In the genomic region with DNA sequence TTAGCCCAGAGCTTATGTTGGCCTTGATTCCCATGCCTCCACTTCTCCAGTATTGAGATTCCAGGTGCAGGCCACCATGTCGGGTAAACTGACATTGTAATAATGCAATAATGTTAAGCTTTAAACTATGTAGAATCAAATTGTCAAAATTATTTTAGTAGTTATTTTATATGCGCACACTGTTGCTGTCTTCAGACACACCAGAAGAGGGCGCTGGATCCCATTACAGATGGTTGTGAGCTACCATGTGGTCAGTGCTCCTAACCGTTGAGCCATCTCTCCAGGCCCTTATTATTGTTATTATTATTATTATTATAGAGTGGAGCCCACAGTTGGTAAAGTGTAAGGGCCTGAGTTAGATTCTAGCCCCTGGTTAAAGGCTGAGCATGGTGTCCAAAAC, we compare ENCODE assay signal across 14 mouse cellular contexts. TPM values are rescaled to one million over a fixed set of nuclear protein-coding genes. Genes with fewer than 3 reads are reported as not detected.
DNase-seq lines count a peak whose midpoint lies in the region; ATAC-seq and TF ChIP-seq lines count a peak whose summit lies in the region.
"Had no signal": no experiment of that assay in that cellular context is flagged by ENCODE, and none has a peak within 500 bp of the region (broad histone marks: within the 10 kb centered on the region; RNA-seq: fewer than 3 reads in every experiment).

No protein-coding gene starts in this region.

- H3K4me1 ChIP-seq in intestine, postnatal 0 days (replicated peaks; ENCODE audit: control insufficient read depth, insufficient read depth, low read length) = peaks cover 12% of the 10 kb centered on the region; the same call in 1 of the 2 replicates
- H3K4me1 ChIP-seq in intestine, embryonic 16.5 days (ENCODE audit: control insufficient read depth, insufficient read depth, low read length) = peaks cover 42% of the 10 kb centered on the region
- H3K4me1 ChIP-seq in lung, embryonic 15.5 days = peaks cover 47% of the 10 kb centered on the region
- H3K4me1 ChIP-seq in small intestine, adult 2 months (ENCODE audit: control insufficient read depth, insufficient read depth, insufficient read length, low read length) = peaks cover 21% of the 10 kb centered on the region

- ATAC-seq in intestine, postnatal 0 days = no peak
- no peak for ATAC-seq in intestine, embryonic 16.5 days
- no peak for ATAC-seq in lung, embryonic 15.5 days (ENCODE audit: borderline replicate concordance, extremely low read depth, low FRiP score, low TSS enrichment)
- ATAC-seq: inflammation-experienced regulatory T-cells, adult 6 months; midbrain, embryonic 16.5 days had no signal

- peak; percentile 36 for TF ChIP-seq CTCF in gastrocnemius, adult 2 months (IDR thresholded peaks at IDR 0.05)
- peak; percentile 39 for TF ChIP-seq CTCF in intestine, postnatal 0 days (IDR thresholded peaks at IDR 0.05; ENCODE audit: low read depth)
- no peak for TF ChIP-seq CTCF in small intestine, adult 2 months (IDR thresholded peaks at IDR 0.05; ENCODE audit: extremely low read depth, insufficient read length, insufficient replicate concordance, low read depth, low read length)

- no peak overlapping the region for H3K9ac ChIP-seq in intestine, postnatal 0 days (ENCODE audit: low read depth, low read length)
- H3K9ac ChIP-seq in intestine, embryonic 16.5 days (ENCODE audit: low read depth, low read length) = no peak overlapping the region
- no peak overlapping the region for H3K9ac ChIP-seq in lung, embryonic 15.5 days

- H3K9me3 ChIP-seq in intestine, postnatal 0 days (ENCODE audit: control insufficient read depth) = no peaks in the 10 kb centered on the region
- H3K9me3 ChIP-seq in intestine, embryonic 16.5 days (ENCODE audit: control insufficient read depth, low read length) = no peaks in the 10 kb centered on the region
- H3K9me3 ChIP-seq in lung, embryonic 15.5 days = no peaks in the 10 kb centered on the region

- TF ChIP-seq POLR2A in small intestine, adult 2 months (IDR thresholded peaks at IDR 0.05; ENCODE audit: low read depth, low read length) = no peak

- 85% methylated on average over 4 of the region's 4 CpGs for WGBS in intestine, postnatal 0 days
- WGBS in intestine, embryonic 16.5 days = 82% methylated on average over 4 of the region's 4 CpGs
- 74% methylated on average over 4 of the region's 4 CpGs for WGBS in lung, embryonic 15.5 days
- WGBS in small intestine, adult 2 months = 86% methylated on average over 4 of the region's 4 CpGs

- no peaks in the 10 kb centered on the region for H3K36me3 ChIP-seq in intestine, postnatal 0 days (ENCODE audit: control insufficient read depth, insufficient read depth)
- H3K36me3 ChIP-seq in intestine, embryonic 16.5 days (ENCODE audit: control insufficient read depth, insufficient read depth, low read length) = no peaks in the 10 kb centered on the region
- H3K36me3 ChIP-seq in lung, embryonic 15.5 days = no peaks in the 10 kb centered on the region
- no peaks in the 10 kb centered on the region for H3K36me3 ChIP-seq in small intestine, adult 2 months (ENCODE audit: control insufficient read depth, insufficient read depth, low read length)

- 0 out of 2 replicates have a peak overlapping the region, but pooled peaks have one; percentile 75 for H3K4me2 ChIP-seq in intestine, postnatal 0 days (replicated peaks; ENCODE audit: low read depth)
- no peak overlapping the region for H3K4me2 ChIP-seq in intestine, embryonic 16.5 days (ENCODE audit: low read depth, low read length)
- 0 out of 2 replicates have a peak overlapping the region, but pooled peaks have one; percentile 82 for H3K4me2 ChIP-seq in lung, embryonic 15.5 days

- no peak for DNase-seq in gastrocnemius, adult 2 months
- no peak for DNase-seq in gastrocnemius, postnatal 10 days
- no peak for DNase-seq in lung, postnatal 10 days
- no peak for DNase-seq in embryo, embryonic 10.5 days (ENCODE audit: low spot score)
- DNase-seq: adrenal gland, postnatal 25 days; cerebellum, adult 18-20 months; retina, postnatal 1 day; thymus, adult 18-20 months had no signal

- intact Hi-C loops in gastrocnemius, adult 2 months (cut with DNase I) = loop anchor here (2.0 kb wide), 1 partner anchor 20 kb away; the partner anchor contains the start of gene Trim65

- H3K27ac ChIP-seq in gastrocnemius, adult 2 months = peak overlapping the region; percentile 91
- no peak overlapping the region for H3K27ac ChIP-seq in intestine, postnatal 0 days (ENCODE audit: low read depth, low read length)
- no peak overlapping the region for H3K27ac ChIP-seq in intestine, embryonic 16.5 days (ENCODE audit: low read length)
- H3K27ac ChIP-seq in lung, embryonic 15.5 days = 0 out of 2 replicates have a peak overlapping the region, but pooled peaks have one; percentile 29
- peak overlapping the region; percentile 61 for H3K27ac ChIP-seq in small intestine, adult 2 months (ENCODE audit: insufficient read depth, low read depth, low read length)

- peaks cover 28% of the 10 kb centered on the region for H3K27me3 ChIP-seq in intestine, postnatal 0 days (replicated peaks; ENCODE audit: control insufficient read depth, insufficient read depth, low read length)
- H3K27me3 ChIP-seq in intestine, embryonic 16.5 days (replicated peaks; ENCODE audit: control insufficient read depth, insufficient read depth, low read length) = peaks cover 35% of the 10 kb centered on the region; the same call in 1 of the 2 replicates
- H3K27me3 ChIP-seq in lung, embryonic 15.5 days = peaks cover 46% of the 10 kb centered on the region
- H3K27me3 ChIP-seq in small intestine, adult 2 months (ENCODE audit: control insufficient read depth, insufficient read depth, low read length) = peaks cover 18% of the 10 kb centered on the region

- H3K4me3 ChIP-seq in gastrocnemius, adult 2 months = peak overlapping the region; percentile 93
- H3K4me3 ChIP-seq in intestine, postnatal 0 days (ENCODE audit: low read depth, low read length) = no peak overlapping the region; the same call in 1 of the 2 replicates
- no peak overlapping the region for H3K4me3 ChIP-seq in intestine, embryonic 16.5 days (ENCODE audit: low read length)
- no peak overlapping the region for H3K4me3 ChIP-seq in lung, embryonic 15.5 days
- no peak overlapping the region for H3K4me3 ChIP-seq in small intestine, adult 2 months (ENCODE audit: low read depth, low read length)

RNA-seq across cellular contexts. Expression of gene Trim47, which starts 15.9 kb away (rescaled TPM):
- 10 to 100 TPM in 1 of 2 experiments, 1 to 10 TPM in 1; 6.0 to 12.2 TPM for total RNA-seq in gastrocnemius, adult 2 months (2021)
- 10 to 100 TPM; 21.9 to 31.7 TPM for total RNA-seq in gastrocnemius, postnatal 10 days (2021)
- polyA plus RNA-seq in intestine, postnatal 0 days (2015; fragmentation: Nextera tagmentation; extraction: Ambion mirVana) = 15.7 and 16.1 TPM in 2 replicates
- 13.9 and 14.7 TPM in 2 replicates for polyA plus RNA-seq in intestine, embryonic 16.5 days (2015; fragmentation: Nextera tagmentation; extraction: Ambion mirVana)
- 24.9 and 25.9 TPM in 2 replicates for polyA plus RNA-seq in lung, embryonic 15.5 days (2015; fragmentation: Nextera tagmentation; extraction: Ambion mirVana)
- 28.3 and 28.5 TPM in 2 replicates for polyA plus RNA-seq in small intestine, adult 2 months (2012; rRNA removed)

RNA-seq across cellular contexts. Expression of gene Trim65, which starts 19.9 kb away (rescaled TPM):
- 1 to 10 TPM; 4.2 to 6.6 TPM for total RNA-seq in gastrocnemius, adult 2 months (2021)
- 1 to 10 TPM; 3.3 to 3.6 TPM for total RNA-seq in gastrocnemius, postnatal 10 days (2021)
- polyA plus RNA-seq in intestine, postnatal 0 days (2015; fragmentation: Nextera tagmentation; extraction: Ambion mirVana) = 3.1 and 3.3 TPM in 2 replicates
- 7.7 and 9.3 TPM in 2 replicates for polyA plus RNA-seq in intestine, embryonic 16.5 days (2015; fragmentation: Nextera tagmentation; extraction: Ambion mirVana)
- polyA plus RNA-seq in lung, embryonic 15.5 days (2015; fragmentation: Nextera tagmentation; extraction: Ambion mirVana) = 3.7 and 4.3 TPM in 2 replicates
- 11.9 and 13.3 TPM in 2 replicates for polyA plus RNA-seq in small intestine, adult 2 months (2012; rRNA removed)

RNA-seq across cellular contexts. Expression of gene Wbp2, which starts 24.3 kb away (rescaled TPM):
- total RNA-seq in gastrocnemius, adult 2 months (2021) = 10 to 100 TPM; 77.2 to 81.8 TPM
- 10 to 100 TPM; 64.8 to 66.8 TPM for total RNA-seq in gastrocnemius, postnatal 10 days (2021)
- polyA plus RNA-seq in intestine, postnatal 0 days (2015; fragmentation: Nextera tagmentation; extraction: Ambion mirVana) = 179 and 201 TPM in 2 replicates
- polyA plus RNA-seq in intestine, embryonic 16.5 days (2015; fragmentation: Nextera tagmentation; extraction: Ambion mirVana) = 135 and 160 TPM in 2 replicates
- polyA plus RNA-seq in lung, embryonic 15.5 days (2015; fragmentation: Nextera tagmentation; extraction: Ambion mirVana) = 58.0 and 67.9 TPM in 2 replicates
- 139 and 334 TPM in 2 replicates for polyA plus RNA-seq in small intestine, adult 2 months (2012; rRNA removed)

RNA-seq across cellular contexts. Expression of gene Mrpl38, which starts 27.6 kb away (rescaled TPM):
- 10 to 100 TPM; 47.5 to 61.5 TPM for total RNA-seq in gastrocnemius, adult 2 months (2021)
- total RNA-seq in gastrocnemius, postnatal 10 days (2021) = 10 to 100 TPM; 40.8 to 46.2 TPM
- polyA plus RNA-seq in intestine, postnatal 0 days (2015; fragmentation: Nextera tagmentation; extraction: Ambion mirVana) = 35.6 and 38.5 TPM in 2 replicates
- polyA plus RNA-seq in intestine, embryonic 16.5 days (2015; fragmentation: Nextera tagmentation; extraction: Ambion mirVana) = 104 and 110 TPM in 2 replicates
- polyA plus RNA-seq in lung, embryonic 15.5 days (2015; fragmentation: Nextera tagmentation; extraction: Ambion mirVana) = 89.5 and 94.7 TPM in 2 replicates
- polyA plus RNA-seq in small intestine, adult 2 months (2012; rRNA removed) = 36.4 and 40.1 TPM in 2 replicates

RNA-seq across cellular contexts. Expression of gene Unc13d, which starts 33.3 kb away (rescaled TPM):
- total RNA-seq in gastrocnemius, adult 2 months (2021) = under 1 TPM; 0.13 to 0.50 TPM
- total RNA-seq in gastrocnemius, postnatal 10 days (2021) = under 1 TPM; 0.45 TPM
- 1.1 and 1.2 TPM in 2 replicates for polyA plus RNA-seq in intestine, postnatal 0 days (2015; fragmentation: Nextera tagmentation; extraction: Ambion mirVana)
- 6.4 and 7.5 TPM in 2 replicates for polyA plus RNA-seq in intestine, embryonic 16.5 days (2015; fragmentation: Nextera tagmentation; extraction: Ambion mirVana)
- polyA plus RNA-seq in lung, embryonic 15.5 days (2015; fragmentation: Nextera tagmentation; extraction: Ambion mirVana) = 4.1 and 6.4 TPM in 2 replicates
- polyA plus RNA-seq in small intestine, adult 2 months (2012; rRNA removed) = 5.8 and 7.1 TPM in 2 replicates

Comparison
In these comparisons a context has a peak if more than half of its experiments do, and no peak if none do; other contexts are left out.
1. H3K27ac ChIP-seq: peak in gastrocnemius, adult 2 months (single experiment), lung, embryonic 15.5 days (single experiment) and small intestine, adult 2 months (single experiment); none in intestine, postnatal 0 days (single experiment) and intestine, embryonic 16.5 days (single experiment).